Mouse (Mus musculus) liver, adult 2 months (tissue): ENCODE data around the gene Ypel4.

Experiments
- CTCF ChIP-seq: fragments of 200-500 bp; IDR thresholded peaks from 2 replicates; pipeline ENCODE4 v1.5.1; 2011; ENCODE audit warnings: low read depth, low read length, control low read depth
- POLR2A ChIP-seq: fragments of 200-500 bp; IDR thresholded peaks from 2 replicates; pipeline ENCODE4 v1.6.1; 2011; ENCODE audit warnings: low read length, control low read depth; ENCODE audit not compliant: insufficient read depth; ENCODE audit errors: extremely low read depth

DNA sequence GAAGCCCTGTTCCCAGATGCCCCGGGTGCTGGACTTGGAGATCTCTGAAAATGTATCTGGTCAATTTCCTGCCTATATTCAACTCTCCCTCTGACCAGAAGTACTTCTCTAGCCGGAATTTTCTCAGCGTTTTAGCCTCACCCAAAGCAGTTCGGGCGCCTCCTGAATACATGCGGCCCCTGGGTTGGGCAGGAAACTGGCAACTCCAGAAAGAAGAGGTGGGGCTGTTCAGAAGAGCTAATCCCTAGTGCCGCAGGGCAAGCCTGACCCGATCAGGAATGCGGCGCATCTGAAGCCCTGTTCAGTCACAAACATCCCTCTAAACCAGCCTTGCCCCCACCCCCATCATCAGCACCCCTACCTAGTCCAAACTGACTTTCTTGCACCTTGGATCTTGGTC is 10.3 kb downstream of the Ypel4 start:
- TF ChIP-seq CTCF (no peak), POLR2A (no peak)
